Mouse (Mus musculus): Measurements from ENCODE around the gene Arnt. TPM values are rescaled to one million over a fixed set of nuclear protein-coding genes. Genes with fewer than 3 reads are reported as not detected.
"Not testable (repeated sequence)": the region's sequence is repeated elsewhere in the genome, so short reads cannot be mapped to it uniquely, and the experiment has no call there.

Gene Arnt
- polyA plus RNA-seq (2016; fragmentation: Nextera tagmentation; extraction: Ambion mirVana) = 22.8 and 25.8 TPM in 2 replicates

- H3K27ac ChIP-seq = peak within 1 kb of the TSS; percentile 93
- peak within 1 kb of the TSS; percentile 93 for H3K9ac ChIP-seq
- H3K36me3 ChIP-seq = peaks cover 24% of the 10 kb centered on the region
- H3K27me3 ChIP-seq (replicated peaks) = no peaks in the 10 kb centered on the region; the same call in 1 of the 2 replicates
- peak within 1 kb of the TSS; percentile 74 for H3K4me2 ChIP-seq
- H3K9me3 ChIP-seq (replicated peaks) = no peaks in the 10 kb centered on the region
- peaks cover 36% of the 10 kb centered on the region for H3K4me1 ChIP-seq
- H3K4me3 ChIP-seq = peak within 1 kb of the TSS; percentile 87
- WGBS (ENCODE audit: insufficient replicate concordance) = under 1% methylated on average over 47 of the region's 47 CpGs
- peak; percentile 100 for ATAC-seq
These were observed at the start of gene Arnt for GRCm38 (mm10) chr3:95434136-95434982. TSS of gene Arnt (plus strand) at chr3:95434388.

- Histone ChIP-seq H3K9ac (no peak overlapping the region), H3K4me3 (no peak overlapping the region), H3K36me3 (no peaks in the 10 kb centered on the region), H3K27ac (no peak overlapping the region), H3K4me2 (no peak overlapping the region), H3K9me3 (replicated peaks) (no peaks in the 10 kb centered on the region), H3K4me1 (no peaks in the 10 kb centered on the region), H3K27me3 (replicated peaks) (no peaks in the 10 kb centered on the region)
- WGBS (ENCODE audit: insufficient replicate concordance) = 44% methylated on average over 5 of the region's 5 CpGs
- ATAC-seq = no peak
These were observed 48.6 kb upstream of the Arnt start for GRCm38 (mm10) chr3:95385401-95386075.

- Histone ChIP-seq H3K9ac (no peak overlapping the region), H3K27ac (no peak overlapping the region), H3K4me2 (no peak overlapping the region), H3K4me1 (no peaks in the 10 kb centered on the region), H3K27me3 (replicated peaks) (no peaks in the 10 kb centered on the region), H3K4me3 (no peak overlapping the region), H3K9me3 (replicated peaks) (peaks cover 5% of the 10 kb centered on the region), H3K36me3 (no peaks in the 10 kb centered on the region)
- WGBS (ENCODE audit: insufficient replicate concordance) = 71% methylated on average over 4 of the region's 4 CpGs
- no peak for ATAC-seq
These were observed 39.8 kb upstream of the Arnt start for GRCm38 (mm10) chr3:95394385-95394784.

- Histone ChIP-seq H3K4me3 (no peak within 1 kb of the TSS), H3K4me1 (no peaks in the 10 kb centered on the region), H3K27me3 (replicated peaks) (no peaks in the 10 kb centered on the region), H3K27ac (no peak within 1 kb of the TSS), H3K9me3 (replicated peaks) (no peaks in the 10 kb centered on the region), H3K4me2 (no peak within 1 kb of the TSS), H3K9ac (no peak within 1 kb of the TSS), H3K36me3 (no peaks in the 10 kb centered on the region)
- ATAC-seq = no peak
- WGBS (ENCODE audit: insufficient replicate concordance) = 83% methylated on average over 3 of the region's 3 CpGs
These were observed 31.4 kb upstream of the Arnt start, which contains the start of gene 4930558C23Rik for GRCm38 (mm10) chr3:95402741-95403140. TSS of gene 4930558C23Rik (minus strand) at chr3:95402841.

GRCm38 (mm10) chr3:95407728-95408127 is 26.5 kb upstream of the Arnt start:
- H3K4me2 ChIP-seq = no peak overlapping the region
- no peak overlapping the region for H3K9ac ChIP-seq
- no peak overlapping the region for H3K4me3 ChIP-seq
- H3K9me3 ChIP-seq (replicated peaks) = no peaks in the 10 kb centered on the region
- no peaks in the 10 kb centered on the region; the same call in 1 of the 2 replicates for H3K27me3 ChIP-seq (replicated peaks)
- no peak overlapping the region for H3K27ac ChIP-seq
- ATAC-seq = no peak
- WGBS (ENCODE audit: insufficient replicate concordance) = 47% methylated on average over 1 of the region's 1 CpGs
- no peaks in the 10 kb centered on the region for H3K36me3 ChIP-seq
- H3K4me1 ChIP-seq = no peaks in the 10 kb centered on the region

GRCm38 (mm10) chr3:95408852-95409251 is 25.3 kb upstream of the Arnt start:
- Histone ChIP-seq H3K36me3 (no peaks in the 10 kb centered on the region), H3K27ac (no peak overlapping the region), H3K9ac (no peak overlapping the region), H3K9me3 (replicated peaks) (no peaks in the 10 kb centered on the region), H3K4me2 (no peak overlapping the region), H3K4me1 (no peaks in the 10 kb centered on the region), H3K4me3 (no peak overlapping the region), H3K27me3 (replicated peaks) (no peaks in the 10 kb centered on the region; the same call in 1 of the 2 replicates)
- 80% methylated on average over 2 of the region's 2 CpGs for WGBS (ENCODE audit: insufficient replicate concordance)
- ATAC-seq = no peak

GRCm38 (mm10) chr3:95412268-95412667 is 21.9 kb upstream of the Arnt start:
- Histone ChIP-seq H3K27me3 (replicated peaks) (no peaks in the 10 kb centered on the region; the same call in 1 of the 2 replicates), H3K4me2 (no peak overlapping the region), H3K27ac (no peak overlapping the region), H3K4me1 (no peaks in the 10 kb centered on the region), H3K9me3 (replicated peaks) (peaks cover 5% of the 10 kb centered on the region; the same call in 1 of the 2 replicates), H3K9ac (no peak overlapping the region), H3K36me3 (no peaks in the 10 kb centered on the region), H3K4me3 (no peak overlapping the region)
- no peak for ATAC-seq
- WGBS (ENCODE audit: insufficient replicate concordance) = 58% methylated on average over 1 of the region's 1 CpGs

- no peak overlapping the region for H3K27ac ChIP-seq
These were observed 16.3 kb upstream of the Arnt start for GRCm38 (mm10) chr3:95417866-95418265.

GRCm38 (mm10) chr3:95426476-95426875 is 7.7 kb upstream of the Arnt start:
- not testable (repeated sequence) for H3K4me1 ChIP-seq; H3K27ac ChIP-seq; H3K4me2 ChIP-seq; H3K9ac ChIP-seq; ATAC-seq; H3K36me3 ChIP-seq; H3K4me3 ChIP-seq; H3K9me3 ChIP-seq (replicated peaks)
- peaks cover 11% of the 10 kb centered on the region for H3K27me3 ChIP-seq (replicated peaks)
- 84% methylated on average over 5 of the region's 5 CpGs for WGBS (ENCODE audit: insufficient replicate concordance)

More at GRCm38 (mm10) chr3:95417866-95418265, 16.3 kb upstream of the Arnt start:
- ATAC-seq = no peak
- no peak overlapping the region for H3K9ac ChIP-seq
- H3K9me3 ChIP-seq (replicated peaks) = peaks cover 27% of the 10 kb centered on the region
- H3K36me3 ChIP-seq = no peaks in the 10 kb centered on the region
- H3K4me1 ChIP-seq = no peaks in the 10 kb centered on the region
- no peaks in the 10 kb centered on the region for H3K27me3 ChIP-seq (replicated peaks)
- H3K4me3 ChIP-seq = no peak overlapping the region
- 70% methylated on average over 6 of the region's 6 CpGs for whole genome bisulfite sequencing (ENCODE audit: insufficient replicate concordance)
- no peak overlapping the region for H3K4me2 ChIP-seq

- H3K4me1 ChIP-seq; H3K9me3 ChIP-seq (replicated peaks); H3K27ac ChIP-seq; H3K36me3 ChIP-seq: not testable (repeated sequence)
- Histone ChIP-seq H3K4me2 (peak overlapping the region; percentile 69), H3K27me3 (replicated peaks) (peaks cover 11% of the 10 kb centered on the region), H3K4me3 (peak overlapping the region; percentile 40), H3K9ac (peak overlapping the region; percentile 37; the same call in 1 of the 2 replicates)
- 13% methylated on average over 12 of the region's 33 CpGs for WGBS (ENCODE audit: insufficient replicate concordance)
- peak; percentile 69 for ATAC-seq
These were observed 6.9 kb upstream of the Arnt start for GRCm38 (mm10) chr3:95427117-95427890.

- H3K36me3 ChIP-seq; H3K4me1 ChIP-seq; H3K27ac ChIP-seq; H3K9me3 ChIP-seq (replicated peaks); ATAC-seq: not testable (repeated sequence)
- 13% methylated on average over 16 of the region's 21 CpGs for WGBS (ENCODE audit: insufficient replicate concordance)
- H3K27me3 ChIP-seq (replicated peaks) = peaks cover 11% of the 10 kb centered on the region
- peak overlapping the region; percentile 69 for H3K4me2 ChIP-seq
- H3K9ac ChIP-seq = peak overlapping the region; percentile 37; the same call in 1 of the 2 replicates
- H3K4me3 ChIP-seq = peak overlapping the region; percentile 40
These were observed 6.3 kb upstream of the Arnt start for GRCm38 (mm10) chr3:95427891-95428238.

Measured in liver, embryonic 12.5 days (tissue).